In genomic region chr11:113658319-113658718, GRCm38 (mm10) we compare ENCODE assay signal across 22 mouse cellular contexts. TPM values are rescaled to one million over a fixed set of nuclear protein-coding genes. Genes with fewer than 3 reads are reported as not detected.
DNase-seq lines count a peak whose midpoint lies in the region; ATAC-seq lines count a peak whose summit lies in the region.
"Had no signal": no experiment of that assay in that cellular context is flagged by ENCODE, and none has a peak within 500 bp of the region (broad histone marks: within the 10 kb centered on the region; RNA-seq: fewer than 3 reads in every experiment).

No protein-coding gene starts in this region.

- 0 out of 2 replicates have a peak overlapping the region, but pooled peaks have one; percentile 23 for H3K27ac ChIP-seq in hindbrain, embryonic 10.5 days
- no peak overlapping the region for H3K27ac ChIP-seq in hindbrain, embryonic 16.5 days (ENCODE audit: low read depth, low read length)
- H3K27ac ChIP-seq in kidney, embryonic 16.5 days (ENCODE audit: low read length) = 0 out of 2 replicates have a peak overlapping the region, but pooled peaks have one; percentile 14
- H3K27ac ChIP-seq in neural tube, embryonic 15.5 days (replicated peaks) = no peak overlapping the region
- H3K27ac ChIP-seq: embryonic facial prominence, embryonic 12.5 days; forebrain, embryonic 12.5 days; heart, adult 2 months; hindbrain, embryonic 12.5 days; hindbrain, postnatal 0 days had no signal

- no peak overlapping the region for H3K4me2 ChIP-seq in hindbrain, embryonic 16.5 days (ENCODE audit: low read length)
- no peak overlapping the region for H3K4me2 ChIP-seq in kidney, embryonic 16.5 days (replicated peaks; ENCODE audit: low read depth, low read length)
- no peak overlapping the region for H3K4me2 ChIP-seq in neural tube, embryonic 15.5 days
- H3K4me2 ChIP-seq: embryonic facial prominence, embryonic 12.5 days; forebrain, embryonic 12.5 days; heart, embryonic 12.5 days; hindbrain, embryonic 12.5 days had no signal

- peaks cover 100% of the 10 kb centered on the region for H3K36me3 ChIP-seq in hindbrain, embryonic 10.5 days
- H3K36me3 ChIP-seq in hindbrain, embryonic 16.5 days (ENCODE audit: control insufficient read depth, insufficient read depth, low read length) = peaks cover 71% of the 10 kb centered on the region
- peaks cover 90% of the 10 kb centered on the region for H3K36me3 ChIP-seq in kidney, embryonic 16.5 days (ENCODE audit: insufficient read depth, low read length)
- H3K36me3 ChIP-seq in neural tube, embryonic 15.5 days = peaks cover 96% of the 10 kb centered on the region

- no peak overlapping the region for H3K9ac ChIP-seq in hindbrain, embryonic 16.5 days (ENCODE audit: low read depth, low read length)
- H3K9ac ChIP-seq in kidney, embryonic 16.5 days (replicated peaks; ENCODE audit: low read length) = no peak overlapping the region
- no peak overlapping the region for H3K9ac ChIP-seq in neural tube, embryonic 15.5 days (replicated peaks)
- H3K9ac ChIP-seq: embryonic facial prominence, embryonic 12.5 days; forebrain, embryonic 12.5 days; heart, embryonic 12.5 days; hindbrain, embryonic 12.5 days had no signal

- H3K9me3 ChIP-seq in hindbrain, embryonic 10.5 days = no peaks in the 10 kb centered on the region
- H3K9me3 ChIP-seq in hindbrain, embryonic 16.5 days (ENCODE audit: control insufficient read depth, low read length) = no peaks in the 10 kb centered on the region
- no peaks in the 10 kb centered on the region for H3K9me3 ChIP-seq in kidney, embryonic 16.5 days (ENCODE audit: low read length)
- no peaks in the 10 kb centered on the region for H3K9me3 ChIP-seq in neural tube, embryonic 15.5 days (replicated peaks)
- H3K9me3 ChIP-seq: embryonic facial prominence, embryonic 12.5 days; forebrain, embryonic 12.5 days; heart, embryonic 12.5 days; hindbrain, embryonic 12.5 days had no signal

- WGBS in hindbrain, embryonic 10.5 days = 90% methylated on average over 8 of the region's 8 CpGs
- WGBS in hindbrain, embryonic 16.5 days = 92% methylated on average over 8 of the region's 8 CpGs
- 60% methylated on average over 8 of the region's 8 CpGs for WGBS in kidney, embryonic 16.5 days
- 93% methylated on average over 8 of the region's 8 CpGs for WGBS in neural tube, embryonic 15.5 days

- peaks cover 21% of the 10 kb centered on the region for H3K4me1 ChIP-seq in hindbrain, embryonic 10.5 days (replicated peaks)
- peaks cover 8% of the 10 kb centered on the region; the same call in 1 of the 2 replicates for H3K4me1 ChIP-seq in hindbrain, embryonic 16.5 days (ENCODE audit: control insufficient read depth, insufficient read depth, low read depth, low read length)
- H3K4me1 ChIP-seq in kidney, embryonic 16.5 days (ENCODE audit: insufficient read depth, low read length) = peaks cover 14% of the 10 kb centered on the region
- peaks cover 8% of the 10 kb centered on the region; the same call in 1 of the 2 replicates for H3K4me1 ChIP-seq in neural tube, embryonic 15.5 days
- H3K4me1 ChIP-seq: forebrain, embryonic 12.5 days; heart, embryonic 12.5 days had no signal

- no peak for DNase-seq in hindbrain, embryonic 10.5 days (ENCODE audit: low spot score)
- peak; percentile 41 to 56 for DNase-seq in kidney, adult 8-10 months
- peak; percentile 59 to 66 for DNase-seq in kidney, postnatal 36 days
- no peak for DNase-seq in right cerebral cortex, adult 18-20 months
- DNase-seq: adrenal gland, postnatal 14 days; cerebellum, adult 11-12 months; cerebellum, postnatal 14 days; gastrocnemius, postnatal 14 days; heart, adult 2 months; heart, postnatal 36 days had no signal

- no peak overlapping the region for H3K4me3 ChIP-seq in hindbrain, embryonic 10.5 days
- H3K4me3 ChIP-seq in hindbrain, embryonic 16.5 days (ENCODE audit: low read length) = no peak overlapping the region
- H3K4me3 ChIP-seq in kidney, embryonic 16.5 days (ENCODE audit: low read length) = no peak overlapping the region
- H3K4me3 ChIP-seq in neural tube, embryonic 15.5 days (replicated peaks) = no peak overlapping the region
- H3K4me3 ChIP-seq: embryonic facial prominence, embryonic 12.5 days; forebrain, embryonic 12.5 days; heart, adult 2 months; heart, embryonic 12.5 days; hindbrain, embryonic 12.5 days had no signal

- ATAC-seq in hindbrain, embryonic 16.5 days = no peak
- peak; percentile 37 for ATAC-seq in kidney, embryonic 16.5 days (ENCODE audit: low FRiP score, low TSS enrichment)
- no peak for ATAC-seq in neural tube, embryonic 15.5 days (ENCODE audit: low FRiP score)
- ATAC-seq: forebrain, embryonic 16.5 days; hindbrain, postnatal 0 days; Patski had no signal

- no peaks in the 10 kb centered on the region for H3K27me3 ChIP-seq in hindbrain, embryonic 10.5 days (ENCODE audit: insufficient read depth, poor library complexity, severe bottlenecking)
- H3K27me3 ChIP-seq in hindbrain, embryonic 16.5 days (replicated peaks; ENCODE audit: control insufficient read depth, insufficient read depth, low read length) = no peaks in the 10 kb centered on the region
- no peaks in the 10 kb centered on the region for H3K27me3 ChIP-seq in kidney, embryonic 16.5 days (ENCODE audit: insufficient read depth, low read length)
- no peaks in the 10 kb centered on the region for H3K27me3 ChIP-seq in neural tube, embryonic 15.5 days (replicated peaks)
- H3K27me3 ChIP-seq: CH12.LX; embryonic facial prominence, embryonic 12.5 days; forebrain, embryonic 12.5 days; heart, embryonic 12.5 days; hindbrain, embryonic 12.5 days; Patski had no signal

RNA-seq across cellular contexts. Expression of gene Slc39a11, which starts 8.4 kb away (rescaled TPM):
- 21.5 and 25.3 TPM in 2 replicates for polyA plus RNA-seq in hindbrain, embryonic 10.5 days (2016; fragmentation: Nextera tagmentation; extraction: Ambion mirVana)
- polyA plus RNA-seq in hindbrain, embryonic 16.5 days (2015; fragmentation: Nextera tagmentation; extraction: Ambion mirVana) = 37.1 and 40.1 TPM in 2 replicates
- 23.5 and 25.4 TPM in 2 replicates for polyA plus RNA-seq in kidney, embryonic 16.5 days (2015; fragmentation: Nextera tagmentation; extraction: Ambion mirVana)
- polyA plus RNA-seq in neural tube, embryonic 15.5 days (2015; fragmentation: Nextera tagmentation; extraction: Ambion mirVana) = 27.7 and 30.4 TPM in 2 replicates

RNA-seq across cellular contexts. Expression of gene Cog1, which starts 9.3 kb away (rescaled TPM):
- polyA plus RNA-seq in hindbrain, embryonic 10.5 days (2016; fragmentation: Nextera tagmentation; extraction: Ambion mirVana) = 32.1 and 40.3 TPM in 2 replicates
- 35.3 and 38.5 TPM in 2 replicates for polyA plus RNA-seq in hindbrain, embryonic 16.5 days (2015; fragmentation: Nextera tagmentation; extraction: Ambion mirVana)
- polyA plus RNA-seq in kidney, embryonic 16.5 days (2015; fragmentation: Nextera tagmentation; extraction: Ambion mirVana) = 25.1 and 28.2 TPM in 2 replicates
- polyA plus RNA-seq in neural tube, embryonic 15.5 days (2015; fragmentation: Nextera tagmentation; extraction: Ambion mirVana) = 31.1 and 35.1 TPM in 2 replicates

RNA-seq across cellular contexts. Expression of gene Fam104a, which starts 25.6 kb away (rescaled TPM):
- polyA plus RNA-seq in hindbrain, embryonic 10.5 days (2016; fragmentation: Nextera tagmentation; extraction: Ambion mirVana) = 58.8 TPM in 2 replicates
- polyA plus RNA-seq in hindbrain, embryonic 16.5 days (2015; fragmentation: Nextera tagmentation; extraction: Ambion mirVana) = 39.1 and 42.2 TPM in 2 replicates
- polyA plus RNA-seq in kidney, embryonic 16.5 days (2015; fragmentation: Nextera tagmentation; extraction: Ambion mirVana) = 43.8 and 45.7 TPM in 2 replicates
- 37.8 and 40.1 TPM in 2 replicates for polyA plus RNA-seq in neural tube, embryonic 15.5 days (2015; fragmentation: Nextera tagmentation; extraction: Ambion mirVana)

RNA-seq across cellular contexts. Expression of gene D11Wsu47e, which starts 25.9 kb away (rescaled TPM):
- polyA plus RNA-seq in hindbrain, embryonic 10.5 days (2016; fragmentation: Nextera tagmentation; extraction: Ambion mirVana) = 25.8 and 27.3 TPM in 2 replicates
- polyA plus RNA-seq in hindbrain, embryonic 16.5 days (2015; fragmentation: Nextera tagmentation; extraction: Ambion mirVana) = 22.9 and 24.5 TPM in 2 replicates
- polyA plus RNA-seq in kidney, embryonic 16.5 days (2015; fragmentation: Nextera tagmentation; extraction: Ambion mirVana) = 23.7 and 27.6 TPM in 2 replicates
- polyA plus RNA-seq in neural tube, embryonic 15.5 days (2015; fragmentation: Nextera tagmentation; extraction: Ambion mirVana) = 21.6 and 21.8 TPM in 2 replicates

RNA-seq across cellular contexts. Expression of gene Sstr2, which starts 39.2 kb away (rescaled TPM):
- 18.7 and 30.4 TPM in 2 replicates for polyA plus RNA-seq in hindbrain, embryonic 10.5 days (2016; fragmentation: Nextera tagmentation; extraction: Ambion mirVana)
- polyA plus RNA-seq in hindbrain, embryonic 16.5 days (2015; fragmentation: Nextera tagmentation; extraction: Ambion mirVana) = 32.3 and 32.5 TPM in 2 replicates
- polyA plus RNA-seq in kidney, embryonic 16.5 days (2015; fragmentation: Nextera tagmentation; extraction: Ambion mirVana) = 0.36 and 0.47 TPM in 2 replicates
- 11.6 and 14.0 TPM in 2 replicates for polyA plus RNA-seq in neural tube, embryonic 15.5 days (2015; fragmentation: Nextera tagmentation; extraction: Ambion mirVana)
- polyA plus RNA-seq: activated CD4-positive, CD25-positive, alpha-beta regulatory T cell, adult 4 months; heart, adult 2 months had no signal

Comparison
In these comparisons a context has a peak if more than half of its experiments do, and no peak if none do; other contexts are left out.
1. H3K27ac ChIP-seq: peak in hindbrain, embryonic 10.5 days (single experiment) and kidney, embryonic 16.5 days (single experiment); none in hindbrain, embryonic 16.5 days (single experiment) and neural tube, embryonic 15.5 days (single experiment).
2. DNase-seq: peak in kidney, adult 8-10 months (2 of 2) and kidney, postnatal 36 days (2 of 2); none in hindbrain, embryonic 10.5 days (single experiment) and right cerebral cortex, adult 18-20 months (single experiment).